Mouse (Mus musculus) forebrain, embryonic 13.5 days (tissue): ENCODE measurements around the gene Zfpm1. TPM values are rescaled to one million over a fixed set of nuclear protein-coding genes. Genes with fewer than 3 reads are reported as not detected.

Experiments
- ATAC-seq: fragments of 200-750 bp; cut with Nextera tagmentation; 2 replicates; pipeline ENCODE4 v1.8.0; 2017
- H3K27ac ChIP-seq: fragments of 300-500 bp; sonication (generic); 2 replicates; pipeline ENCODE4 v1.5.1; 2015; ENCODE audit warnings: inconsistent platforms, mild to moderate bottlenecking, moderate library complexity
- H3K27me3 ChIP-seq: fragments of 300-500 bp; sonication (generic); 2 replicates; pipeline ENCODE4 v1.6.1; 2015; ENCODE audit warnings: mild to moderate bottlenecking, inconsistent platforms
- H3K36me3 ChIP-seq: fragments of 300-500 bp; sonication (generic); 2 replicates; pipeline ENCODE4 v1.6.1; 2015; ENCODE audit warnings: mild to moderate bottlenecking, inconsistent platforms; ENCODE audit not compliant: poor library complexity, severe bottlenecking
- H3K4me1 ChIP-seq: fragments of 300-500 bp; sonication (generic); 2 replicates; pipeline ENCODE4 v1.6.1; 2015; ENCODE audit warnings: inconsistent platforms
- H3K4me2 ChIP-seq: fragments of 300-500 bp; sonication (generic); 2 replicates; pipeline ENCODE4 v1.6.1; 2015; ENCODE audit warnings: inconsistent platforms, mild to moderate bottlenecking, moderate library complexity
- H3K4me3 ChIP-seq: fragments of 300-500 bp; sonication (generic); 2 replicates; pipeline ENCODE4 v1.5.1; 2015; ENCODE audit warnings: mild to moderate bottlenecking, inconsistent platforms
- H3K9ac ChIP-seq: fragments of 300-500 bp; sonication (generic); 2 replicates; pipeline ENCODE4 v1.6.1; 2015; ENCODE audit warnings: mild to moderate bottlenecking, inconsistent platforms
- H3K9me3 ChIP-seq: fragments of 300-500 bp; sonication (generic); replicated peaks from 2 replicates; pipeline ENCODE4 v1.6.1; 2016; ENCODE audit warnings: inconsistent platforms
- WGBS: fragments of 180-500 bp; shearing (Covaris S2); methylation state at CpG from one replicate; pipeline ENCODE4 v1.1.7; 2015; 5-methylcytosine and 5-hydroxymethylcytosine counted together
- polyA plus RNA-seq: library from polyadenylated mRNA; unstranded; fragments of >200 nt; fragmentation: Nextera tagmentation; extraction: Ambion mirVana; gene quantifications from 2 replicates; pipeline ENCODE4 v1.2.1, GENCODE M21; 2015

The Zfpm1 gene
- polyA plus RNA-seq, 1 experiment from 2014 or later, result 0.48 TPM

DNA sequence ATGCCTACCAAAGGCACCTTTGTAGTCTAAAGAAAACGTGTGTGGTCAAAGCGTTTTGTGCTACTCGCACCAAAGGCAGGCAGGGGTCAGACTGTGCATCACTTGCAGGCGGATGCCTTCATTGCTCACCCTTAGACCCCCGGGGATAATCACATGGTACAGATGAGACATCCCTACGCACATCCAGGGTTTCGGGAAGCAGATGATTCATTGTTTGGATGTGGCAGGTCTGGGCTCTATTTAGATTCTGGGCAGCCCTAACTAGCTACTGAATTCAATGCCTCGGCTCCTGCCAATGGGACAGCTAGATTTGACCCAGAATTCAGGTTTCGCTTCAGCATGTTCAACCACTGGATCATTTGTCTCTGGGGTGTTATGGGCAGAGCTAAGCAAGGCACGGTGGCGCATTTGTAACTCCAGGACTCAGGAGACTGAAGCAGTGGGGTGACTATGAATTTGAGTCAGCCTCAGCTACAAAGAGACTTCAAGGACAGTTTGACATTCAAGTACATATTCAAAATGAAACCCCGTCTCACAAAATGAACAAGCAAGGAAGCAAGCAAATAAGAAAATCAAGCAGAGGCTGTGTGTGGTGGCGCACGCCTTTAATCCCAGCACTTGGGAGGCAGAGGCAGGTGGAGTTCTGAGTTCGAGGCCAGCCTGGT lies 77.3 kb downstream of the Zfpm1 start:
- no peak overlapping the region for H3K4me2 ChIP-seq
- H3K9ac ChIP-seq, result no peak overlapping the region
- H3K27ac ChIP-seq, result no peak overlapping the region
- WGBS, result 85% methylated on average over 15 of the region's 15 CpGs
- H3K9me3 ChIP-seq, result no peaks in the 10 kb centered on the region
- ATAC-seq, result no peak
- H3K4me1 ChIP-seq, result no peaks in the 10 kb centered on the region
- no peaks in the 10 kb centered on the region for H3K36me3 ChIP-seq
- no peak overlapping the region for H3K4me3 ChIP-seq
- peaks cover 46% of the 10 kb centered on the region for H3K27me3 ChIP-seq

DNA sequence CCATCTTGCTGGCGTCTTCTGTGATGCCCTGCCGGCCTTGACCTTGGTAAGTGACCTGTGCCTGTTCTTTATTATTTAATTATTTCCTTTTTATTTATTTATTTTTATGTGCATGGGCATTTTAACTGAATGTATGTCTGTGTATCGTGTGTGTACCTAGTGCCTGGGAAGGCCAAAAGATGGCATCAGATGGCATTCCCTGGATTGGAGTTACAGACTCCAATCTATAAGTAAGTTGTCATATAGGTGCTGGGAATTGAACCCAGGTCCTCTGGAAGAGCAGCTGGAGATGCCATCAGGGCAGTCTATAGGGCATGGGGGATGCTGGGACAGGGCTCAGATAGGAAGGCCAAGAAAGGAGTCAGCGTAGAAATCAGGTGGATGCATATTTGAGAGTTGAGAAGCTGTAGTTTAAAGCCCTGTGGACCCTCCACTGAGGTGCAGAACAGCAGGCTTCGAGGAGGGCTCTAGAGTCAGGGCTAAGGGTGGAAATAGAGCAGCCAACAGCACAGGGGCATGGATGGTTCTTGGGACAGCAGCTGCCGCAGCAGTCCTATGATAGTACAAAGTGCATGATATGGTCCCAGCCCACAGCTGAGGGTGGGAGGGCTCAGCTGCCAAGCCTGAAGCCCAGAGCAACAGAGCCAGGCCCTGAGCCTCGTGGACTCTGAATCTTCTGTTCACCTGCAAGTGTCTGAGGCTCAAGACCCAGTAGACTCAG lies 78.9 kb downstream of the Zfpm1 start, which contains the start of gene Trhr2:
Trhr2 (minus strand) TSS at position 51 of the 721 bp plus-strand sequence.
- no peaks in the 10 kb centered on the region for H3K4me1 ChIP-seq
- no peaks in the 10 kb centered on the region for H3K36me3 ChIP-seq
- peaks cover 36% of the 10 kb centered on the region for H3K27me3 ChIP-seq
- H3K27ac ChIP-seq, result no peak within 1 kb of the TSS
- no peak within 1 kb of the TSS for H3K9ac ChIP-seq
- ATAC-seq, result no peak
- 78% methylated on average over 7 of the region's 7 CpGs for WGBS
- H3K9me3 ChIP-seq, result no peaks in the 10 kb centered on the region
- H3K4me3 ChIP-seq, result no peak within 1 kb of the TSS
- H3K4me2 ChIP-seq, result no peak within 1 kb of the TSS

DNA sequence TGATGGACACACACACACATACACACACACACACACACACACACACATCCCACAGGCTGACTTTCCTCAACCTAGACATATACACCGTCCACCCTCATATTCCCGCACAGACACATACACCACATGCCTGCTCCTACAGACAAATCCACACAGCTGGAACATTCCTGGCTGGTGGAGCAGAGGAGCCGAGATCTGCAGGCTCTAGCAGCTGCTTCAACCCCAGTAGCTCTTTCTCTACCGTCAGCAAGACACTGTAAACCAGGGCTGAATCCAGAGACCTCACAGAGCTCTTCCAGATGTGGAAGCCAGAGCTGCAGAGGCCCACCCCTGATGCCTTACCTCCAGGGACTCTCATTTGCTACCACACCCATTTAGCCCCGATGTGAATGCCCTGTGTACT lies 80.3 kb downstream of the Zfpm1 start:
- Histone ChIP-seq H3K4me3 (no peak overlapping the region), H3K27ac (no peak overlapping the region), H3K9ac (no peak overlapping the region), H3K9me3 (no peaks in the 10 kb centered on the region), H3K4me1 (no peaks in the 10 kb centered on the region), H3K27me3 (peaks cover 26% of the 10 kb centered on the region), H3K36me3 (no peaks in the 10 kb centered on the region), H3K4me2 (no peak overlapping the region)
- ATAC-seq, result no peak
- WGBS, result 48% methylated on average over 5 of the region's 5 CpGs

DNA sequence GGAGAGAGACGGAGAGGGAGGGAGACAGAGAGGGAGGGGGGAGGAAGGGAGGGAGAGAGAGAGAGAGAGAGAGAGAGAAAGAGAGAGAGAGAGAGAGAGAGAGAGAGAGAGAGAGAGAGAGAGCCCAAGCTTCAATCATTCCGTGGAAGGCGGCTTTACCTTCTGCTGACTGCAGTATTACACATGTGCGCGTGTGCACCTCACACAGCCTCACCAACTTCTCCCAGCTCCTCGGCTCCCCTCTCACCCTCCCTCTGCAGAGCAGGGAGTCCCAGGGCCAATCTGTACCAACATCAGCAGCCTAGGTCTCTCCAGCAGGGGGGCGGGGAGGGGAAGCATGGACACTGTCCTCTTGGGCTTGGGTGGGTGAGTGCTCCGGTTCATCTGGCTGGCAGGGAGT lies 81.0 kb downstream of the Zfpm1 start:
- Histone ChIP-seq H3K9ac (no peak overlapping the region), H3K27ac (no peak overlapping the region), H3K27me3 (peaks cover 22% of the 10 kb centered on the region), H3K4me3 (no peak overlapping the region), H3K4me2 (no peak overlapping the region), H3K9me3 (no peaks in the 10 kb centered on the region), H3K4me1 (no peaks in the 10 kb centered on the region), H3K36me3 (no peaks in the 10 kb centered on the region)
- ATAC-seq, result no peak
- WGBS, result 28% methylated on average over 7 of the region's 8 CpGs

DNA sequence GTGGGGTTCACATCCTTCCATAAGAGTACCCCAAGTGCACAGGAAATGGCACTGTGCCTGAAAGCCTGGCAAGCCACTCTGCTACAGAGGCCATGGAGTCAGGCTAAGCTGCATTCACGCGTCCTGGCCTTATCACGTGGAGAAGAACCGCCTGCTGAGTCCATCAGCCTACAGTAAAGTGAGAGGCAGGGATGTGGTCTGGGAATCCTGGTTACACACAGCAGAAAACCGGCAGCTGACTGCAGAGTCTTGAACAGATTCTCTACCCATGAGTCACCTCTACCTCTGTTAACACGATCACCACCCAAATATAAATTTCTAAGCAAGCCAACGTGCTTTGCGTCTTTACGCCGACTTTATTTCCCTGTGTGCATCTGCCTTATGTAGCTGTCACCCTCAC lies 86.6 kb downstream of the Zfpm1 start:
- ATAC-seq, result no peak

DNA sequence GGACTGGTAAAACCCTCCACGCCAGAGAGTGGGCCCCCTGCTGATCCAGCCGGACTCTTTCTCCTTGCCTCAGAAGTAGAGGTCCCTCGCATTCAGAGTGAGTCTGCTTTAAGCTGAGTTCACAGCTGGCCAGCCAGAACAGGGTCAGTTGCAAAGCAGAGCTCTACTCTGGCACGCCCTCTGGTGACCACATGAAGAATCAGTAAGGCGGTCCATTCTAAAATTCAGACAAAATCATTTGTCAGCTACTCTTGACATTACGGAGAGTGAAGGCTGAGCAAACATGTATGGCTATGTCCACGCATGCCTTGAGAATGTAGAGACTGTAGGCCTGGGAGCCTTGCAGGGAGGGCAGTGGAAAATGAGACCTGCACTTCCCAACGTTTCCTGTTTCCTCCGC lies 87.7 kb downstream of the Zfpm1 start:
- WGBS, result 12% methylated on average over 9 of the region's 9 CpGs
- Histone ChIP-seq H3K36me3 (no peaks in the 10 kb centered on the region), H3K4me2 (no peak overlapping the region), H3K9ac (no peak overlapping the region), H3K4me3 (no peak overlapping the region), H3K4me1 (no peaks in the 10 kb centered on the region), H3K27me3 (no peaks in the 10 kb centered on the region), H3K9me3 (no peaks in the 10 kb centered on the region), H3K27ac (no peak overlapping the region)
- ATAC-seq, result no peak

More for the DNA sequence above, 86.6 kb downstream of the Zfpm1 start:
- no peak overlapping the region for H3K27ac ChIP-seq
- no peaks in the 10 kb centered on the region for H3K36me3 ChIP-seq
- no peaks in the 10 kb centered on the region for H3K9me3 ChIP-seq
- peaks cover 5% of the 10 kb centered on the region for H3K27me3 ChIP-seq
- no peak overlapping the region for H3K4me2 ChIP-seq
- no peaks in the 10 kb centered on the region for H3K4me1 ChIP-seq
- H3K9ac ChIP-seq, result no peak overlapping the region
- 76% methylated on average over 10 of the region's 10 CpGs for WGBS
- no peak overlapping the region for H3K4me3 ChIP-seq

DNA sequence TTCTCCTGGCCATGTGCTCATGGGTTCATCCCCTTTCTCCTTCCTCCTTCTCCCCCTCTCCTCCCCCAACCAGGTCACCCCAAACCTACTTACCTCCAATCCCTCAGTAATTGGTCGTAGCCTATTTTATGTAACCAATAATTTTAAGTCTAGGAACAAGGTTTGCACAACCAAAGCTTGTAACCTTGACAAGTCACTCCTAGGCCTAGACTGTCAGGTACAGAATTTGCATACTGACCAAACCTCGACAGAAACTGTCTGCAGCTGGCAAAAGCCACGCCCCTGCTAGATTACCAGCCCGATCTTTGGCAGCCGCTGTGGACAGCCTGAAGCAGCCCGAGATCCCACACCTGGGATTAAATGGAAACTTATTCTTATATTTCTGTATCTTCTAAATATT lies 89.8 kb downstream of the Zfpm1 start:
- ATAC-seq, result no peak
- Histone ChIP-seq H3K4me2 (no peak overlapping the region), H3K9me3 (no peaks in the 10 kb centered on the region), H3K27ac (no peak overlapping the region), H3K36me3 (no peaks in the 10 kb centered on the region), H3K9ac (no peak overlapping the region), H3K4me1 (no peaks in the 10 kb centered on the region), H3K27me3 (no peaks in the 10 kb centered on the region), H3K4me3 (no peak overlapping the region)
- 79% methylated on average over 6 of the region's 6 CpGs for WGBS

DNA sequence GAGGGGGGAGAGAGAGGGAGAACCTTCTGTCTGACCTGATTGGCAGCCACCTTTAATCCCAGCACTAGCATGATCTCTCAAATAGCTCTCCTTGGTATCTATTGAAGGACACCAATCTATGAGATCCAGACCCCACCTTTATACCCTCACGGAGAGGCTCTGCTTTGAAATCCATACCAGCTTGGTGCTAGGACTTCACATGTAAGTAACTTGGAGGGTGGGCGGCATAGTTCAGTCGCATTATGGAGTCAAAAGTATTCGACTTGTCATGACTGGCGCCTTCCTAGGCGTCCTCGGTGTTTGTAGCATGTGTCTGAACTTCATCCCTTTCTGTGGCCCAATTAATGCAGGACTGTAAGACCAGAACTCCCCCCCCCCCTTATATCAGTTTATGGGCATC lies 93.4 kb downstream of the Zfpm1 start:
- Histone ChIP-seq H3K4me2 (peak overlapping the region; percentile 56; the same call in 1 of the 2 replicates), H3K27me3 (no peaks in the 10 kb centered on the region), H3K9me3 (no peaks in the 10 kb centered on the region), H3K4me1 (peaks cover 26% of the 10 kb centered on the region), H3K4me3 (no peak overlapping the region), H3K27ac (no peak overlapping the region), H3K9ac (no peak overlapping the region), H3K36me3 (peaks cover 14% of the 10 kb centered on the region)
- no peak for ATAC-seq
- WGBS, result 92% methylated on average over 7 of the region's 7 CpGs

DNA sequence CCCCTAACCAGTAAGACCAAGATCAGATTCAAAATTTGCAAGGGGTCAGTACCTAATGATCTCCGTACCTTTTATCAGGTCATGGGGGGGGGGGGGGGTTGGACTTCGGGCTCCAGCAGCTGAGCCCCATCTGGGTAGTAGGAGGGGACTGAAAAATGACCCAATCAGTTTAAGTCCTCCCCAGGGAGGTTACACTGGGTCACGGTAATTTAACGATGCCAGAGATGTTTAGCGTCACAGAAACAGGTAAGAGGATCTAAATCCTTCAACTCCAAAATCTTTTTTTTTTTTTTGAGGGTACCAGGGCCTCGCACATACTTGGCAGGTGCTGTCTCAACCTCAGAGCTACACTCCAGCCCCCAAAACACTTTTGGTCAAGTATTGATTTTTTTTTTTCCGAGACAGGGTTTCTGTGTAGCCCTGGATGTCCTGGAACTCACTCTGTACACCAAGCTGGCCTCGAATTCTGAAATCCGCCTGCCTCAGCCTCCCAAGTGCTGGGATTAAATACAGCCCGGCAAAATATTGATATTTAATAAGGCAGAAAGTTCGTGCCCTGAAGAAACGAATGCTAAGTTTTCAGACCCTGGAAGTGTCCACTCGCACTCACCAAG lies 93.9 kb downstream of the Zfpm1 start:
- ATAC-seq, result peak; percentile 28
- Histone ChIP-seq H3K4me1 (peaks cover 27% of the 10 kb centered on the region), H3K27ac (no peak overlapping the region), H3K9me3 (no peaks in the 10 kb centered on the region), H3K9ac (peak overlapping the region; percentile 89; the same call in 1 of the 2 replicates), H3K27me3 (no peaks in the 10 kb centered on the region), H3K36me3 (peaks cover 19% of the 10 kb centered on the region), H3K4me2 (peak overlapping the region; percentile 56), H3K4me3 (peak overlapping the region; percentile 96)
- WGBS, result 34% methylated on average over 13 of the region's 13 CpGs

DNA sequence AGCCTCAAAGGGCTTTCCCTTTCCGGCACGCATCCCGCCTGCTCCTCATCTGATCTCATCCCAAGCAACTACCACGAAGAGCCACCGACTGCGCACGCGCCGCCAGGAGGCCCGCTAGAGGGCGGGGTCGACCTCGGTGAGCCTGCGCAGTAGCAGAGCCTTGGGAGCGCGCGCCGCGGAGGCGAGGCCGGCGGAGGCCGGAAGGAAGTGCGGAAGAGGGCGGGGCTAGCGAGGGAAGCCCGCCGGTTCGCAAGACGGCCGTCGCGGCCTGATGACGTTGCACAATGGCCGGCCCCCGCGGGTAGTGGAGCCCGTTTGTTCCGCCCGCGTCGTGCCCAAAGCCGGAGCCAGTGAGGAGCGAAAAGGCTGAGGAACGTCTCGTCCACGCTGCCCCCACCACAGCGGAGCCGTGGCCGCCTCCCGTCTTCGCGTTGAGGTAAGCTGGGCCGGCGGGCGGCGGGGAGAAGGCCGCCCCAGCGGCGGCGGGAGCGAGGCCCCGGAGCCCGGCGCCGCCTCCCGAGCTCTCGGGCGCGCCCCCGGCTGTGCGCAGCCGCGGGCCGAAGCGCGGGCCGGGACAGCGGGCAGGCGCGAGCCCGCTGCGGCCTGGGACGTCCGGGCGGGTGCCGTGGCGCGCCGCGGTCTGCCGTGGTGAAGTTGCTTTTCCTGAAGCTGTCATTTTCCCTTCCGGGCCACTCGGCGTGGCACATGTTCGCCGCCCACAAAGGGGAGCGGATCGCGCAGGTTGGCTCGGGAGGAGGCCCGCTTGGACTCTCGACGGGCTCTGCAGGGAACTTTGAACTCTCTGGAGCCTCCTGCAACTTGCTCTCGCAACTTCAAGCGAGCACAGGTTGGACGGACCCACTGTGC lies 94.7 kb downstream of the Zfpm1 start, which contains the start of gene Zc3h18:
Zc3h18 (plus strand) TSS at position 245 of the 867 bp plus-strand sequence.
- H3K4me2 ChIP-seq, result peak within 1 kb of the TSS; percentile 91
- peaks cover 27% of the 10 kb centered on the region for H3K4me1 ChIP-seq
- peak within 1 kb of the TSS; percentile 96 for H3K4me3 ChIP-seq
- H3K27ac ChIP-seq, result peak within 1 kb of the TSS; percentile 86
- ATAC-seq, result peak; percentile 95
- peak within 1 kb of the TSS; percentile 89 for H3K9ac ChIP-seq
- no peaks in the 10 kb centered on the region for H3K27me3 ChIP-seq
- under 1% methylated on average over 98 of the region's 107 CpGs for WGBS
- H3K9me3 ChIP-seq, result no peaks in the 10 kb centered on the region
- H3K36me3 ChIP-seq, result peaks cover 22% of the 10 kb centered on the region

DNA sequence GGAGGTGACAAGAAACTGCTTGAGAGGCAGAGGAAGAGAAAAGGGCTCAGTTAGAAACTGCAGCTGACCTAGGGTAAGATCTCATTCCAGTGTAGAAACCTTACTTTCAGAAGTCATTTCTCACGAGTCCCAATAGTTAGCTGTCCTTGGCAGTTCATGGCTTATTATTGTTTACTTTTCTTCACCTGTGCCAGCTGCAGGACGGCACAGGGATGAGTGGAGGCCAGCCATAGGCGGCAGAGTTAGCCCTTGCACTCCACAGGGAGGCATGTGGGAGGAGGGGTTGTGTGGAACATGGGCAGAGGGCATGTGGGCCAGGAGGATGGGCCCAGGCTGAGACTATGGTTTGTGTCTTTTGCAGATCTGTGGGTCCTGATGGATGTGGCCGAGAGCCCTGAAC lies 101.1 kb downstream of the Zfpm1 start:
- no peak for ATAC-seq
- Histone ChIP-seq H3K27me3 (no peaks in the 10 kb centered on the region), H3K27ac (no peak overlapping the region), H3K4me2 (no peak overlapping the region), H3K4me3 (no peak overlapping the region), H3K4me1 (peaks cover 16% of the 10 kb centered on the region), H3K36me3 (peaks cover 73% of the 10 kb centered on the region), H3K9ac (no peak overlapping the region), H3K9me3 (no peaks in the 10 kb centered on the region)
- WGBS, result 85% methylated on average over 4 of the region's 4 CpGs
